Mouse (Mus musculus): ENCODE measurements around the gene Dcps. TPM values are rescaled to one million over a fixed set of nuclear protein-coding genes. Genes with fewer than 3 reads are reported as not detected.

The Dcps gene
- total and polyA plus RNA-seq, 2 experiments from 2014 or later, result 48.5 to 55.3 TPM

DNA sequence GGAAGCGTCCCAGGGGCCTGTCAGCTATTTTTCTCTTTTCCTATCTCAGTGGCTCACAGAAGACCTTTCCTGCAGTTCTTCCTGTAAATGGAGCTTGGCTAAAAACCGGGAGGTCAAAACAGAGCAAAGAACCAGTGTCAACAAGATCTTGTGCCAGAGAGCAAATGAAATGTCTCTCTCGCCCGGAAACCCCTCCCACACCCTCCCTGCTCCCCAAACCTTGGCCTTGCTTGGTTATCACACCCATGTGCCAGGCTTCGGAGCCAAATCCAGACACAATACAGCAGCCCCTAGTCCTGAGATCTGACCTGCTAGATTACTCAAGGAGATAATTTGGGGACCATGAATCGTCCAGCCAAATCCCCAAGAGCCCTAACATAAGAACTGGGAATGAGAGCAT, 48.7 kb downstream of the Dcps start:
- no peak overlapping the region for H3K4me2 ChIP-seq (ENCODE audit: low read depth, low read length)
- no peak for DNase-seq (ENCODE audit: low spot score)

DNA sequence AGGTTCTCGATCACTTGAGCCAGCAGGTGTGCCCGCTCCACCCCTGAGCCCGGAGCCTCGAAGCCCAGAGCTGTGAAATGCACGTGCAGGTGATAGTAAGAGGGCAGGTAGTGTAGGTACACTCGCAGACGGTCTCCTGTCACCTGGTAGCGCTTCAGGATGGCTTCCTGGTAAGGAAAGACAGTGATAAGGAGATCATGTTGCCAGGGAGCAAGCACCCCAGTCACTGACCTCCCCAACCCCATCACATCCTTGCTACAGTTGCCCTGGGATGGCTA, 51.2 kb downstream of the Dcps start:
- WGBS, result 92% methylated on average over 8 of the region's 8 CpGs
- ATAC-seq, result no peak

More for the DNA sequence above, 48.7 kb downstream of the Dcps start:
- peaks cover 7% of the 10 kb centered on the region; the same call in 1 of the 2 replicates for H3K36me3 ChIP-seq (ENCODE audit: insufficient read depth, low read length)
- TF ChIP-seq CTCF (IDR thresholded peaks at IDR 0.05; ENCODE audit: low read depth), result no peak
- H3K9ac ChIP-seq (replicated peaks; ENCODE audit: low read length), result no peak overlapping the region
- WGBS, result 76% methylated on average over 6 of the region's 6 CpGs
- H3K9me3 ChIP-seq (ENCODE audit: low read length), result no peaks in the 10 kb centered on the region
- no peaks in the 10 kb centered on the region for H3K27me3 ChIP-seq (ENCODE audit: insufficient read depth, low read length)
- no peak for ATAC-seq
- no peak overlapping the region for H3K27ac ChIP-seq
- no peak overlapping the region for H3K4me3 ChIP-seq (ENCODE audit: low read length)
- no peaks in the 10 kb centered on the region for H3K4me1 ChIP-seq (ENCODE audit: insufficient read depth, low read length)

DNA sequence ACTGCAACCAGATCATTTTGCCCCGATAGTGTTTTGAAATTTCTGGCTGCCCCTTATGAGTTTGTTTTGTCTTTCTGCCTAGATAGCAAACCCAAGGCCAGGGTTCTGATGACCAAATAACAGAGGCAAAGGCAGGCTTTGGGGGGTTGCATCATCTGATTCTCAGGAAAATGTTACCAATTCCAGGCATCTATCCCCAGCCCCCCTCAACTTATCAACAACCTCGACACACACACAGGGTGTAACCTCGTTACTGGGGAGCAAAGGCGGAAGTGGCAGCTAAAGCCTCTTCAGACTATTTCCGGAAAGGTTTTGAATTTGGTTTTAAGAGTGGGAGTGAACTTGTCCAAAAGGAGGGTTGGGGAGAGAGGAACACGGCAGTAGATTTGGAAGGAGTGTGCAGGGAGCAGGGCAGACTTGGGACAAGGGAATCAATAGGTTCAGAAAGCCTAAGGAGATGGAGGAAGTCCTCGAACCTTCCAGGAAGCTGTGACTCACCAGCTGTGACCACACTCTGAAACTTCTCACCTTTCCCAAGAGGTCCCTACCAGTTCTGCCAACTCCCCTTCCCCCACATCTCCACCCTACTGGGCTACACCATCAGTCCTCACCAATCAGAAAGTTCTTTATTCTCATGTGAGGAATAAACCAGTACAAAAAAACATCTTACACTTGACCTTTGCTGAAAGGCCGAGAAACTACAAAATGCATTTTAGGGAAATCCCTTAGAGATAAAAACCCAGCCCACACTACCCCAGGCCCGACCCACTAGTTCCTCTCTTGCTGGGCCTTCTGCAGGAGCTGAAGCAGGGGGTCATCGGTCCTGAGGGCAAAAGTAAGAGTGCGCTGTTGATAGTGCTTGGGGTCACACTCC, 51.8 kb downstream of the Dcps start:
- DNase-seq (ENCODE audit: low spot score) (no peak), ATAC-seq (no peak)
- Histone ChIP-seq H3K27ac (no peak overlapping the region), H3K9ac (replicated peaks; ENCODE audit: low read length) (no peak overlapping the region), H3K4me1 (ENCODE audit: insufficient read depth, low read length) (no peaks in the 10 kb centered on the region), H3K4me3 (ENCODE audit: low read length) (no peak overlapping the region), H3K4me2 (ENCODE audit: low read depth, low read length) (no peak overlapping the region), H3K27me3 (ENCODE audit: insufficient read depth, low read length) (no peaks in the 10 kb centered on the region), H3K36me3 (ENCODE audit: insufficient read depth, low read length) (peaks cover 7% of the 10 kb centered on the region; the same call in 1 of the 2 replicates), H3K9me3 (ENCODE audit: low read length) (no peaks in the 10 kb centered on the region)
- WGBS, result 85% methylated on average over 11 of the region's 11 CpGs
- TF ChIP-seq CTCF (IDR thresholded peaks at IDR 0.05; ENCODE audit: low read depth), result no peak

More for the DNA sequence above, 51.2 kb downstream of the Dcps start:
- DNase-seq (ENCODE audit: low spot score), result no peak
- H3K4me1 ChIP-seq (ENCODE audit: insufficient read depth, low read length), result no peaks in the 10 kb centered on the region
- no peak overlapping the region for H3K4me2 ChIP-seq (ENCODE audit: low read depth, low read length)
- H3K27me3 ChIP-seq (ENCODE audit: insufficient read depth, low read length), result no peaks in the 10 kb centered on the region
- no peak overlapping the region for H3K9ac ChIP-seq (replicated peaks; ENCODE audit: low read length)
- H3K36me3 ChIP-seq (ENCODE audit: insufficient read depth, low read length), result peaks cover 7% of the 10 kb centered on the region; the same call in 1 of the 2 replicates
- no peaks in the 10 kb centered on the region for H3K9me3 ChIP-seq (ENCODE audit: low read length)
- no peak overlapping the region for H3K27ac ChIP-seq
- no peak for TF ChIP-seq CTCF (IDR thresholded peaks at IDR 0.05; ENCODE audit: low read depth)
- H3K4me3 ChIP-seq (ENCODE audit: low read length), result no peak overlapping the region

DNA sequence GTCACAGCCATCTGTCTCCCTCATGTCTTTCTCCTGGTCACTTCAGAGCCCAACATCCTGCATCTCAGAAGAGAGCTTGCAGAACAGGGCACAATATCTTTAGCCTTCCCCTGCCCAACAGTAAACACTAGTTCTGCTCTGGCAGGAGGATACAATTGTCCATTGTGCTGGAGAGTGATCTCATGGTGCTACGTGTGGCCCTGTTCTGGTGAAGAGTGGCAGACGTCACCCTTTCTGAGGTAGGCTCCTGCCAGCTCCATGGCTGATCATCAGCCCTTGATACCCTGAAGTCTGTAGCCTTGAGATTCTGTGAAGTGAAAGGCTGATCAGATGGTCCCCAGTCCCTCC, 52.4 kb downstream of the Dcps start:
- 61% methylated on average over 2 of the region's 2 CpGs for WGBS
- ATAC-seq (no peak), DNase-seq (ENCODE audit: low spot score) (no peak)
- no peak overlapping the region for H3K4me3 ChIP-seq (ENCODE audit: low read length)
- no peaks in the 10 kb centered on the region for H3K4me1 ChIP-seq (ENCODE audit: insufficient read depth, low read length)
- H3K9ac ChIP-seq (replicated peaks; ENCODE audit: low read length), result no peak overlapping the region
- H3K4me2 ChIP-seq (ENCODE audit: low read depth, low read length), result no peak overlapping the region
- no peak overlapping the region for H3K27ac ChIP-seq
- TF ChIP-seq CTCF (IDR thresholded peaks at IDR 0.05; ENCODE audit: low read depth), result no peak
- no peaks in the 10 kb centered on the region for H3K27me3 ChIP-seq (ENCODE audit: insufficient read depth, low read length)
- peaks cover 7% of the 10 kb centered on the region; the same call in 1 of the 2 replicates for H3K36me3 ChIP-seq (ENCODE audit: insufficient read depth, low read length)
- H3K9me3 ChIP-seq (ENCODE audit: low read length), result no peaks in the 10 kb centered on the region

DNA sequence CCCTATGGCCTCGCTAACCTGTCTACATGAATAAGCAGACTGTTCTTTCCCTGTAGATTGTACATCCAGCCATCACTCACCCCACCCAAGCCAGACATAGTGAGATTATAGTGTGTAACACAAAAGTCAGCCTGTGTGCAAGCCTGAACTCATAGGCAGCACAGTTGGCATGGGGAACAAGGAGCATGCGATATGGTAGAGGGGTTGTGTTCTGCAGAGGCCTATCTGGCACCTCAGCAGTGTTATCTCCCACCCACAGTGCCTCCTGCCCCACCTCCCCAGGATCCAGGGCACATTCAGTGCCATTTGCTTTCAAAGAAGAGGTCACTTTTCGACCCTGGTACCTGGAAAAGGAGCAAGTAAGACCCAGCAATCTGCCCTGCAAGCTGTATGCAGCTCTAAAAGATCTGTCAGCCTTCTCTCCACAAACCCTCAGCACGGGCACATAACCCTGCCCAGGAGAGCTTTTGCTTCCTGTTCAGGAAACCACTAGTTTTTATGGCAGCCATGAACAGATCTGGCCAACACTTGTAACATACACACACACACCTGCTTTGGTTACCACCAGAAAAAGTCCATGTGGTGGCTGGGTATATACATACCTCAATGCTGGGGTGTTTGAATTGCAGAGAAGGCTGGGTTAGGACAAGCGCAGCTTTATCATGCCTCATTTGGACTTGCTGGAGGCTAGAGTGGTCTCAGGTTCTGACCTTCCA, 53.2 kb downstream of the Dcps start:
- Histone ChIP-seq H3K9me3 (ENCODE audit: low read length) (no peaks in the 10 kb centered on the region), H3K27ac (no peak overlapping the region), H3K27me3 (ENCODE audit: insufficient read depth, low read length) (no peaks in the 10 kb centered on the region), H3K36me3 (ENCODE audit: insufficient read depth, low read length) (peaks cover 7% of the 10 kb centered on the region; the same call in 1 of the 2 replicates), H3K4me3 (ENCODE audit: low read length) (no peak overlapping the region), H3K4me1 (ENCODE audit: insufficient read depth, low read length) (peaks cover 4% of the 10 kb centered on the region), H3K4me2 (ENCODE audit: low read depth, low read length) (no peak overlapping the region), H3K9ac (replicated peaks; ENCODE audit: low read length) (no peak overlapping the region)
- WGBS, result 88% methylated on average over 5 of the region's 5 CpGs
- DNase-seq (ENCODE audit: low spot score) (no peak), ATAC-seq (no peak)
- TF ChIP-seq CTCF (IDR thresholded peaks at IDR 0.05; ENCODE audit: low read depth), result no peak

DNA sequence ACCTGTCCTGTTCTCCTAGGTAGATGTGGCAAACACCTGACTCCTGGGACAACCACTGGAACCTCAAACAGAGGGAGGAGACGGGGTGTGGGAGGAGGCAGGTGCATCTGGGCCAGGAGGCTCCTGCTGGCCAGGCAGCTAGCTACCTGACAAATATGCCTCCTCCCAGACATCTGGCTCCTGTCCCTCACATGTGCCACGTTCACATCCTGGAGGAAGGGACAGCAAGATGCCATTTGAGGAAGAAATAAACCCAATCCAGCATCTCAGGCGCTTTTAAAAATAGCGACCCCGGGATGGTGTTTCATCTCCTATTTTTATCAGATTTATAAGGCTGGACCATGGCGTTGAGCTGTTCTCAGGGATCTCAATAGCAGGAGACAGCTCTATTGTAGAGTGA, 56.7 kb downstream of the Dcps start, which contains the start of gene St3gal4:
Gene St3gal4, minus strand, starts transcription at position 101 of the 400 bp plus-strand sequence.
- H3K36me3 ChIP-seq (ENCODE audit: insufficient read depth, low read length), result no peaks in the 10 kb centered on the region
- H3K9me3 ChIP-seq (ENCODE audit: low read length), result no peaks in the 10 kb centered on the region
- ATAC-seq (no peak), DNase-seq (ENCODE audit: low spot score) (no peak)
- 80% methylated on average over 6 of the region's 6 CpGs for WGBS
- H3K9ac ChIP-seq (replicated peaks; ENCODE audit: low read length), result no peak within 1 kb of the TSS
- H3K4me1 ChIP-seq (ENCODE audit: insufficient read depth, low read length), result peaks cover 12% of the 10 kb centered on the region
- H3K4me3 ChIP-seq (ENCODE audit: low read length), result no peak within 1 kb of the TSS
- H3K27ac ChIP-seq, result no peak within 1 kb of the TSS
- no peaks in the 10 kb centered on the region for H3K27me3 ChIP-seq (ENCODE audit: insufficient read depth, low read length)
- no peak within 1 kb of the TSS for H3K4me2 ChIP-seq (ENCODE audit: low read depth, low read length)
- no peak for TF ChIP-seq CTCF (IDR thresholded peaks at IDR 0.05; ENCODE audit: low read depth)

Data from hindbrain, postnatal 0 days (tissue).